Mouse (Mus musculus) spleen, postnatal 4 days (tissue): ENCODE results near the gene Sytl1.
A peak's percentile ranks its signal among the peaks of the same experiment; 100 is the strongest.

Experiments
- DNase-seq, 2 experiments: peaks; one replicate each; pipeline ENCODE4 v3.0.0; 2022; ENCODE audit warnings: low spot score in 2 of 2

Gene Sytl1

GRCm38 (mm10) chr4:133247806-133248449 is 15.0 kb downstream of the Sytl1 start:
- peak; percentile 65 to 74 for DNase-seq

- peak in 1 of 2 experiments; percentile 65 for DNase-seq
These were observed 15.8 kb downstream of the Sytl1 start for GRCm38 (mm10) chr4:133247072-133247471.

- no peak for DNase-seq
These were observed 18.6 kb downstream of the Sytl1 start for GRCm38 (mm10) chr4:133244289-133244688.

- no peak for DNase-seq
These were observed 19.4 kb downstream of the Sytl1 start for GRCm38 (mm10) chr4:133243538-133243937.

- DNase-seq, result no peak
These were observed 20.2 kb downstream of the Sytl1 start for GRCm38 (mm10) chr4:133242710-133243109.

GRCm38 (mm10) chr4:133241910-133242309 is 21.0 kb downstream of the Sytl1 start:
- DNase-seq, result no peak

- peak; percentile 94 to 97 for DNase-seq
These were observed 21.7 kb downstream of the Sytl1 start for GRCm38 (mm10) chr4:133240934-133241908.

- peak; percentile 58 to 80 for DNase-seq
These were observed 22.4 kb downstream of the Sytl1 start, which contains the start of gene Map3k6 for GRCm38 (mm10) chr4:133240490-133240921. TSS of gene Map3k6 (plus strand) at chr4:133240818.

- DNase-seq, result peak in 1 of 2 experiments; percentile 52
These were observed 25.0 kb downstream of the Sytl1 start for GRCm38 (mm10) chr4:133237911-133238310.

- DNase-seq, result no peak
These were observed 27.5 kb downstream of the Sytl1 start for GRCm38 (mm10) chr4:133235415-133235814.

GRCm38 (mm10) chr4:133234771-133235170 is 28.1 kb downstream of the Sytl1 start:
- no peak for DNase-seq

- DNase-seq, result peak in 1 of 2 experiments; percentile 50
These were observed 29.5 kb downstream of the Sytl1 start for GRCm38 (mm10) chr4:133233285-133233976.

GRCm38 (mm10) chr4:133229582-133229981 is 33.3 kb downstream of the Sytl1 start:
- DNase-seq, result no peak

GRCm38 (mm10) chr4:133227636-133228035 is 35.3 kb downstream of the Sytl1 start:
- DNase-seq, result no peak

- DNase-seq, result no peak
These were observed 36.8 kb downstream of the Sytl1 start for GRCm38 (mm10) chr4:133226073-133226472.

- DNase-seq, result no peak
These were observed 39.0 kb downstream of the Sytl1 start for GRCm38 (mm10) chr4:133223875-133224274.

GRCm38 (mm10) chr4:133221701-133222100 is 41.2 kb downstream of the Sytl1 start:
- DNase-seq, result no peak

GRCm38 (mm10) chr4:133220656-133221055 is 42.3 kb downstream of the Sytl1 start:
- no peak for DNase-seq

- DNase-seq, result no peak
These were observed 44.2 kb downstream of the Sytl1 start for GRCm38 (mm10) chr4:133218745-133219144.

- peak; percentile 67 to 89 for DNase-seq
These were observed 45.3 kb downstream of the Sytl1 start for GRCm38 (mm10) chr4:133217641-133218040.

GRCm38 (mm10) chr4:133213661-133214060 is 49.3 kb downstream of the Sytl1 start:
- DNase-seq, result no peak

GRCm38 (mm10) chr4:133213268-133213590 is 49.7 kb downstream of the Sytl1 start:
- no peak for DNase-seq
